Mouse (Mus musculus): ENCODE data around the gene Abhd16a.

Abhd16a gene

DNA sequence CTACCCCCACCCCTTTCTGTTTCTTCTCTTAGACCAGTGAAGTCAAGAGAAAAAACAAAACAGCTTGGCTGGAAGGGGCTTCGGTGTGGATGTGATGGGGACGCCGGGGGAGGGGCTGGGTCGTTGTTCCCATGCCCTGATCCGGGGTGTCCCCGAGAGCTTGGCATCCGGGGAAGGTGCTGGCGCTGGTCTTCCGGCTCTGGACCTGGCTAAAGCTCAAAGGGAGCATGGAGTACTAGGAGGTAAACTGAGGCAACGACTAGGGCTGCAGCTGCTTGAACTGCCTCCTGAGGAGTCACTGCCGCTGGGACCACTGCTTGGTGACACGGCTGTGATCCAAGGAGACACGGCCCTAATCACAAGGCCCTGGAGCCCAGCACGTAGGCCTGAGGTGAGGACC is 29.0 kb upstream of the Abhd16a start:
- DNase-seq (ENCODE audit: low spot score in 2 of 2), result no peak

DNA sequence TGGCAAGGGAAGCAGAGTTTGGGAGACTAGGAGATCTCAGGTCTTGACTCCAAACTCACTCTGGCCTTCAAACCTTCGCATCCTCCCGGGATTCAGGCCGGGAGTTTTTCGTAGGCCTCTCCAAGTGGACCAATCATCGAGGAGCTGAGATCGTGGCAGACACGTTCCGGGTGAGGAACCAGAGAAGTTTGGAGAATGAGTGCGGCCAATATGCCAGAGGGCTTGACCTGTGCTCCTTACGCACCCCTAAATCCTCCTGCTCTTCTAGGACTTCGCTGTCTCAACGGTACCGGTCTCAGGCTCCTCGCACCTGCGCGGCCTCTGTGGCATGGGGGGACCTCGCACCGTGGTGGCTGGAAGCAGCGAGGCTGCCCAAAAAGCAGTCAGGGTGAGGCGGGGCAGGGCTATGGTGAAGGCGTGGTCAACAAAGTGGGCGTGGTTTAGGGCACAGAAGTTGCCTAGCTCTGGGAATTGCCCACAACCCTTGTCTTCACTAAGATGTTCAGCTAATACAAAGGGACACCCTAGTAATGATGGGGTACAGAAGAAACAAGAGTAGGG is 28.2 kb upstream of the Abhd16a start:
- no peak for DNase-seq (ENCODE audit: low spot score in 2 of 2)

DNA sequence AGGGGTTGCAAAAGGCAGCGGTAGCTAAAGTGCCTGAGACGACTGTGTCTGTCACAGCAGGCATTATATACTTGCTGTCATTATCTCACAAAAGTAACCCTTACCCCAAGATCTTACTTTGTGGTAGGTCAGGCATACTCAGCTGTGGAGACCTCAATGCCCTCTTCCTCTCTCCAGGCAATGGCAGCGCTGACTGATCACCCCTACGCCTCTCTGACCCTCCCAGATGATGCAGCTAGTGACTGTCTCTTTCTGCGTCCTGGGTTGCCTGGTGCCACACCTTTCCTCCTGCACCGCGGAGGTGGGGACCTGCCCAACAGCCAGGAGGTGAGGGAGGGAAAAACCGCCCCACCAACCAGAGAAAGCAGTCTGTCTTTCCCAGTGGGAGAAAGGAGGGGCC is 27.8 kb upstream of the Abhd16a start:
- DNase-seq (ENCODE audit: low spot score in 2 of 2), result no peak

DNA sequence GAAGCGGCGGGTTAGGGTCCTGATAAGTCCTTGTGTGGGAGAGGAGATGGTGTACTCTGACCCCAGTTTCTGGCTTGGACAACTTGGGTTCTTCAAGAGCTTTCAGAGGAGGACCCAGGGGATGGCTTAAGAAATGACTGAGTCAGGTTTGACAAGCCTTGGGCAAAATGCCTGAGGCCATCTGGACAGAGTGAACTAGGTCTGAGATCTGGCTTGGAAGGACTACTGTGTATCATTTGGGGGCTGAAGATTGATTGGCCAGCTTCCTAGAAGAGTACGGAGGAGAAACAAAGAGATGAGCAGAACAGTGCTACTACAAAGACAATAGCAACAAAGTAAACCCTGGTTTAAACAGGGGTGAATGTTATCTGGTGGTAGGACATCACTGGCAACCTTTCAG is 25.6 kb upstream of the Abhd16a start:
- no peak for DNase-seq (ENCODE audit: low spot score in 2 of 2)

DNA sequence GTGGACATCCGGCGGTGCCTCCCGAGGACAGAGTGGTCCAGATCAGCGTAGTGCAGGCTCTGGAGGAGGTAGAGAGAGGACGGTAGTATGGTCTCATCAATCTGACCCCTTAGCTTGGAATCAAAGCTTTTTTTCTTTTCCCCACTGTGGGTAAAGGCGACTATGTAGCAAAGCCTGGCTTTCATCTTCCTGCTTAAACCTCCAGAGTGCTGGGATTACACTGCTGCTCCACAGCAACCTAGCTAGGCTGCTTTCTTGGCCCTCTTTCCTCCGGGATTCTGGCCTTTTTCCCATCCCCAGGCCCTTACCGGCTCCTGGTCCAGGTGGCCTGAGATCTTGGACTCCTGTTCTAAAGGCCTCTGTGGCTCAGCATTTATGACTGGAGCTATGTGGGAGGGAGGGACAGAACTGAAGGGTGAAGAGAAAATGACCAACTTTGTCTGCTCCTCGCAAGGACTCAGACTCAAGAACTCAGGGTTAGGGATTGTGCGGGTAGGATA is 24.6 kb upstream of the Abhd16a start:
- no peak for DNase-seq (ENCODE audit: low spot score in 2 of 2)

DNA sequence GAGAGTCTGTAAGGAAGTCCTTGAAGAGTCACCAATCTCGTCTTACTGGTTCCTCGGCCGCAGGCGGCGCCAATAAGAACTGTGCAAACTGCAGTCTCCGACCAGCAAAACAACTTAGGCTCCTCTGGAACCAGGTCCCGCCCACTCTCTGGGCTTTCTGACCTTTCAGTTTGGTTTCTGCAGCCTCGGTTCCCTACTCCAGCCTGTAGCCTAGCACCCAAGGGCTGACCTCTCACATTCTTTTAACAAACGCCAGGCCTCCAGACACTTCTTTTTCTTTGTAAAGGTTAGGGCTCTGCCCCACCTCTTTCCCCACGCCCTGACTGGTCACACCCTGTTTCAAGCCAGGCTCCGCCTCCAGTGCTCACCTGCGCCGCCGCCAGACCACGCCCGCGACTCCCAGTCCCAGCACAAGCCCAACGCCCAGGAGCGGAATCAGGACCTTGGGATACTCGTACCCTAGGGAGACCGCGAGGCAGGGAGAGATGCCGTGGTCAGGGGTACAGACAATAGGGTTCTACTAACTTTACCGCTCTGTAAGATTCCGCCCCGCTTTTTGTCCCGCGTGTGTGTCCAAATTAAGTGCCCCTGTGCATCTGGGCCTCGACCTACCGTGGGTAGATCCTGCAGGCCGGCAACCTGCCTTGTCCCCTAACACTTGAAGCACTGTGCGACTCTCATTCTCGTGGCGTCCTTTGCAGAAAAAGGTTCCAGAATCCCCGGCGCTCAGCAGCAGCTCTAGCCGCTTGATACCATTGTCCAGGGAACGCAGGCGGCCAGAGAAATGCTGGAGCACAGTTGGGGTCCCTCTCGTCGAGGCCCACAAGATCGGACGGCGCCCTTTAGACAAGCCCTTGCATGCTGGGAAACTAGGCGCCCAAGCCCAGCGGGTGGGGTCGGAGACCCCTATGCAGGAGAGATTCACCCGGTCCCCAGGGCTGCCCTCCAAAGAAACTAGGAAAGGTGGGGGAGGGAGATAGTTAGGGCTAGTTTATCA is 23.8 kb upstream of the Abhd16a start, which contains the start of gene Ly6g6c:
Gene Ly6g6c (plus strand): TSS at position 438 of the 997 bp plus-strand sequence.
- no peak for DNase-seq (ENCODE audit: low spot score in 2 of 2)

DNA sequence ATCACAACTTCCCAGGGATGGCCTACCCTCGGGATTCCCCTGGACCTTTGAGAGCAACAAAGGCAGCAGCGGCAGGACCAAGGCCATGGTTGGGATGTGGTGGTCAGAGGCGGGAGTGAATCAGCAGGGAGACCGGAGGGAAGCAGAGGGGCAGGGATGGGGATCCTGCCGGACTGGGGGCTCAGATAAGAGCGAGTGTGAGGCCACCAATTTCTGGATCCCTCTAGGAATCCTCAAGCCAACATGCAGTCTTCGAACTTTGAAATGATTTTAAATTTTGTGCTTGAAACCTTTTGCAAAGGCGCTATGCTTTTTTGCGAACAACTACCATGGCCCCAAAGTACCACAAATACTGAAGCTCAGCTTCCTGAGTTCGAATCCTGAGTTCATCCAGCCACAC is 23.0 kb upstream of the Abhd16a start, which contains the start of gene Mpig6b:
Gene Mpig6b (minus strand): TSS at position 101 of the 400 bp plus-strand sequence.
- no peak for DNase-seq (ENCODE audit: low spot score in 2 of 2)

DNA sequence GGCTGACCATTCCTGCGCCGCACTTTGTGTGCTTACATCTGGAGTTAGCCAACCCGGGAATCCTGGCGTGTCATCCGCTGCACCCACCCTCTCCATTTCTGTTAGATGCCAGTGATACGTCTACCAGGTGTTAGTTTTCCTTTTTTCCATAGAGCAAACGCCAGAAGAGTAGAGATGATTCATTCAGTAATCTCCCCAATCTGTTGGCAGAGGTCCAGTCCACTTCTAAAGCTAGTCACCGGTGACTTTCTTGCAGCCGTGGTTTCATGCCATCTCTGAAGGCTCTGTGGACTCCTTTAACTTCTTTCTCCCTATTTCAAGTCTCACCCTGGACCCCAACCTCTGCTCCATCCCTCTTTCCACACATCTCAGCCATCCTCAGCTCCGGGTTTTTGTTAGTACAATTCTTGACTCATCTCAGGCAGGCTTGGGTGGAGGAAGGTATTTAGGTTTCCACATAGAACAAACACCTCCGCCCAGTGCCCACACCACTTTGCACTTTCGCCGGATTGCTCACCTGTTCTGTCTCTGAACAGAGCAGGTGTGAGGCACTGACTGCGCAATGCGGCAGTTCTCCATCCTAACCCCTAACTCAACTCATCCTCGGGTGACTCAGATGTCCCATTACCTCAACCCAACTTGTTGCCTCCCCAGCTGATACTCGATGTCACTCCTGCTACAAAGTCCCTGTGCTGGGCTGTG is 20.7 kb upstream of the Abhd16a start:
- DNase-seq (ENCODE audit: low spot score in 2 of 2), result no peak

DNA sequence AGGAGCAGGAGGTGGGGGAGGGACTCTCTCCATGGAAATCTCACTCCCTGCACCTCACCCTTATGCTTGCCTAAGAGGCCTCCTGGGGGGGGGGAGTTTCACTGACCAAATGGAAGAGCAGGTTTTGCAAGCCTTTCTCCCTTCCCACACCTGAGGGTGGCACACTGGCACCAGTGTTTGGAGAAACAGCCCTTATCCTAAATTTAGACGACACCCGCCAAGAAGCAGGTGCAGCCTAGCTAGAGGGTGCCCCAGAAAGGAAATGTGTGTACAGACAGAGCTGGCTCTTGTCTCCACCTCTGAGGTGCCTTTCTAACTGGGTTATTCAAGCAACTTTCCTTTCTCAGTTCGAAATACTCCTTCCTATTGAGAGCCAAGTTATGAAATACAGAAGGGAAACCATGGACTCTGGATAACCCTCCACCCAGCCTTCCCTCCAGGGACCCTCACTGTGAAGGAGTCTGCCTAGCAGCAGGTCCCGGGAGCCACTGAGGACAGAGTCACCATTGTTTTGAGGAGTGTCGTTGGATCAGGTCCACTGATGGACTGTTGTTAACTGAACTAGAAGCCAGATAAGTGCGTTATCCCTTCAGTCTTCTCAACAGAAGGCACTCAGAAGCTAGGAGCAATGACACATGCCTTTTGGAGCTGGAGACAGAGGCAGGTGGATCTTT is 18.4 kb upstream of the Abhd16a start:
- no peak for DNase-seq (ENCODE audit: low spot score in 2 of 2)

DNA sequence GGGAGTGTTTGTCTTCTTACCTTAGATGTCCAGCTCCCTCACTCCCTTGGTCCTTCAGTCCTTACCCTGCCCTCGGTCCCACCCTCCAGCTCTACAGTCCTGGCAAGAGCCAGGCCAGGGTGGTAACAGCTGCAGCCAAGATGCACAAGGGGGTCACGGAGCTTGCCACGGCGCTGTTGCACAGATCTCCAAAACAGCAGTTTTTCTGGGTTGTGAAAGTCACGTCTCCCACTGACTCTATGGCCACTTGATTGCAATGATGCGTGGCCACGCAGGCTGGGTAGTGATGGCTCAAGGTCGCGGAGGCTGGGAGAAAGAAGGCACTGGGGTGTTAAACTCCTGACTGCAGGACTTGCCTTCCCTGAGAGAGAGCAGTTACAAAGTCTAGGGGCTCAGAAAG is 17.6 kb upstream of the Abhd16a start:
- no peak for DNase-seq (ENCODE audit: low spot score in 2 of 2)

DNA sequence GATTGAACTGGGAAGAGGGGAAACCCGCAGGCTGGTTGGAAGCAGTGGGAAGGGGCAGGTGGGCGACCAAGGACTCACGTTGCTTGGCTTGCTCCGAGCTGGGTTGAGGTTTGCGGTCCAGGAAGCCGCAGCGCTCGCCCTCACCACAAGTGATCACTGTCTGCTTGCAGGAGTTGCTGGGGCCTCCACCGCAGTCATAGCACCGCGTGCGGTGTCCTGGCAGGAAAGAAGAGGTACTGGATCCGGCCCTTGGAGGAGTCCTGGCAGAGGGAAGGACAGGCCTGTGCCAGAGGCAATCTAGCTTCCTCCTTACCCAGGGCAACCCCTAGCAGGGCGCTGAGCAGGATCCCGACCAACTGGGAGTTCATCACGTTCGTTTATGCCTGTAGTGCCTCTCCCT is 15.0 kb upstream of the Abhd16a start:
- DNase-seq (ENCODE audit: low spot score in 2 of 2), result no peak

DNA sequence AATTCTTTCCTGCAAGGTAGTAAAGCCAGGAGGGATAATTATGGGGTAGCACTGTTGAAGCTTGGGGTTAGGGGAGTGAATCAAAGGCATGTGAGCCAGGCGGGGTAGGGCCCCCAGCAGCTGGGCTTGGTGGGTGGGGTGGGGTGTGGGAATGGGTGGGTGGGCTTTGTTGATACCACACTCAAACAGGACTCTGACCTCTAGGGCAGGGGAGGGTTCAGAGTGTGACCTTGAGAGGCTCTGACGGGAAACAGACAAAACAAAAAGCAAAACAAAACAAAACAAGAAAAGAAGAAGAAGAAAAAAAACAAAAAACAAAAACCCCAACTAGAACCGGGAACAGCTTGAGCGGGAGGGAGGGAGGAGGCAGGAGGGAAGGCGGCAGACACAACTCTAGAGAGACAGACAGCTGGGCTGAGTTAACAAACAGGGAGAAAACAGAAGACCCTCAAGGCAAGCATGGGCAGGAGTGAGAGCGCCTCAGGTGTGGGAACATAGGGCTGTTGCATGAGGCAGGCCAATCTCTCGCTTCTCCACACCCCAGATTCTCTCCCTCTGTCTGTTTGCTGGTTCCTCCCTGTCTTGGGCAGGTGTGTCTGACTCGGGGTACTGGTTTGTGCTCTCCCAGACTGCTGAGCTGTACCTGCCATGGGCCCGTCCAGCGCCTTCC is 12.4 kb upstream of the Abhd16a start, which contains the start of gene Ly6g6e:
Gene Ly6g6e (plus strand): TSS at position 396 of the 670 bp plus-strand sequence.
- no peak for DNase-seq (ENCODE audit: low spot score in 2 of 2)

DNA sequence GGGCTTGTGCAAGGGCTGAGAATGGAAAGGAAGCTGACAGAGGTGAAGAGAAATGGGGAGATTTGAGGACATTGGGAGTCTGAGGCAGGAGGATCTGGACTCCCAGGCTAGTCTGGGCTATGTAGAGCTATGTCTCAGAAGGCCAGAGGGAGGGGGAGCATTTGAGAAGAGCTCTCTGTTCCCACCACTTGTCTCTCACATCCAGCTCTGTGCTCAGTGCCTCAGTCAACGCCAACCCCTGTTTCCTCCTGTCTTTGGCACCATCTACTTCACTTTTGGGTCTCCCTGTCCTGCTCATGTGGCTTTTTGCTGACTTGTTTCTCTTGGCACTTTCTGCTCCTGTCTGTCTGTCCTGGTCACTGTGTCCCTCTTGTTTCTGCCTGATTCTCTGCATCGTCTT is 11.8 kb upstream of the Abhd16a start:
- DNase-seq (ENCODE audit: low spot score in 2 of 2), result no peak

DNA sequence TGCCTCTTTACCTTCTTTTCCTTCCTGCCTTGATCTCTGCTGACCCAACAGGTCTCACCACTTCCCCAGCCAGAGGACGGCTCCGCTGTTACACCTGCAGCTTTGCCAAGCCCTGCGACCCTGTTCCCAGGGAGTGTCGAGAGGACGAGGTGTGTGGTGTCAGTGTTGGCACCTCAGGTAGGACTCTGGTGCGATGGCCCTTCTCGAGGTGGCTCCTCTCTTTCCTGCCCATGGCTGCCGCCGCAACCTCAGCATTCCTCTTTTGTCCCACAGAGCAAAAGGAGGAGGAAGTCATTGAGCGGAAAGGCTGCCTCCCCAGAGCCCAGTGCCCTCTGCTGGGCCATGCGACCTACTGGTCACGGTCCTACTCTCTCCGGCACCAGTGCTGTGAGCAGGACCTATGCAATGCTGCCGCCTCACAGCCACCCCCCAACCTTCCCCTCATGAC is 11.3 kb upstream of the Abhd16a start, which contains the start of gene Ly6g6d:
Gene Ly6g6d (minus strand): TSS at position 280 of the 448 bp plus-strand sequence.
- DNase-seq (ENCODE audit: low spot score in 2 of 2), result no peak

DNA sequence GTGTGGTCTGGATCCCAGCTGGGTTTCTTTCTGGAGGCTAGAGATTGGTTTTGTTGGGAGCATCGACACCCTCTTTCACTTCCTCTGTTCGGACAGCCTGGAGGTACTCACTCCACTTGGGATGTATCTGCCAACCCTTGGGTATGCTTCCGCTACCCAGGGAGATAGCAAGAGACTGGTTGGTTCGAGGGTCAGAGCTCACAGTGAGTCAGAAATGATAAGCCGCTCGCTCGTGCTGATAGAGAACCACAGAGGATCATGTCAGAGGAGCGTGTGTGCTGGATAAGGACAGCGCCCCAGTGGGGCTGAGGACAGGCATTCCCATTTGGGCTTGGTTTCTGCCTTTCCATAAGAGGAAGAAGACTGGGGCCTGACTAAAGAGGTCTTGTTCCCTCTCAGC is 9.3 kb upstream of the Abhd16a start:
- no peak for DNase-seq (ENCODE audit: low spot score in 2 of 2)

DNA sequence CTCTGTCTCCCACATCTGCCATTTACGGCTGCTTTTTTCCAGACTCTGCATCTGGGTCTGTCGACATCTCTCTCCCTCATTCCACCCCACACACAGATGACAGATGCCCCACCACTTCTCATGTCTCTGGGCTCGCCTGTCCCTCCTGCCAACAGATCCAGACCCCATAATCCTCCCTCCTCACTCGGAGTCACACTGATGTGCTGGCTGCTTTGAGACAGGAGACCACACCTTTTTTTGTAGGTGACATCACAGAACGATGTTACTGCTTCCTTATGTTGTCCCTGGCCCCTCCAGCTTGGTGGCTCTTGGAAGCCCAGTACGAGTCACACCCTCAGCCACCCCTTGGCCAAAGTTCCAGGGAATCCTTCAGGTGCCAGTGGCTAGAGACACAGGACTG is 8.8 kb upstream of the Abhd16a start:
- no peak for DNase-seq (ENCODE audit: low spot score in 2 of 2)

DNA sequence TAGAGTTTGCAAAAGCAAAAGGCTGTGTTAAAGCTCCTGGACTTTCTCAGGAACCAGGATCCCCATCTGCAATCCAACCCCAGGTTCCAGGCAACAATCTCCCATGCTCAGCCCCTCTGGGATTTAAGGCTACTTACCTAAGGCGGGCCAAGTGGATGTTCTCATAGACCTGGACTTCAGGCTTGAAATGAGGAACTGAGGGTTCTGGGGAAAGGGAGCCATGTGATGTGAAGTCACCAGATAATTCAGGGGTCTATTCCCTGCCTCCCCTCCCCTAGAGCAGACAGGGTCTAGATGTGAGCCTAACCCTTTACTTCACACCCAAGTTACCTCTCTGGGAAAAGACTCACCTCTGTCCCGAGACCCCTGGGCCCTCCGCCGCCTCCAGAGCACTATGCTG is 8.4 kb upstream of the Abhd16a start:
- no peak for DNase-seq (ENCODE audit: low spot score in 2 of 2)

DNA sequence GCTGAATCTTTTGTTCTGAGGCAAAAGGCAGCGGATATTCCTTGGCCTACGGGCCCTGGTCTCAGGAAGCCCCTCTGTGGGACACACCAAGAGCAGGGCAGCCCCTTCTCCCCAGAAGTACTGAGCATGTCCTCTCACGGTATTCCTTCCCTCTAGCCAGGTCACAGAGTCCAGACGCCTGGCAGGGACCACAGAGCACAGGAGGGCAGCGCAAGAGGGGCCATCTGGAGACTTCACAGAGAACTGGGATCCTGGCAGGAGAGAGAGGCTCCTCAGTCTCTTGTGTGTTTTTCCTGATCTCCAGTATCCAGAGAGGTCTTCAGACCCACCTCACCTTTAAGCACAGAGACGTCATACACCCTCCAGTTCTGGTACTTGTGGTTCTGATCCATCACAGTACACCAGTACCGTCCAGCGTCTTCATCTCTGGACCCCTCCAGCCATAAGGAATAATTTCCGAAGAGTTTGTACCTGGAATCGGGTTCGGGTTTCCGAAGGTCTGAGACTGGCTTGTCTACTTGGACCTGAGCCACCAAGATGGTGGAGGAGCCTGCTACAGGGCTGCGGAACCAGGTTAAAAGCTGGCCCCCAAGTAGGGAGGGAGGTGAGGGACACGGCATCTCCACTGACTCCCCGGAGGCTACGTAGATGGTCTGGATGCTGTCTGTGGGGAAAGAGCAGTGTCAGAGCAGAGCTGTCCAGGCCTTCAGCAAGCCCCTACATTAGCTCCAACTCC is 6.1 kb upstream of the Abhd16a start:
- DNase-seq (ENCODE audit: low spot score in 2 of 2), result no peak

DNA sequence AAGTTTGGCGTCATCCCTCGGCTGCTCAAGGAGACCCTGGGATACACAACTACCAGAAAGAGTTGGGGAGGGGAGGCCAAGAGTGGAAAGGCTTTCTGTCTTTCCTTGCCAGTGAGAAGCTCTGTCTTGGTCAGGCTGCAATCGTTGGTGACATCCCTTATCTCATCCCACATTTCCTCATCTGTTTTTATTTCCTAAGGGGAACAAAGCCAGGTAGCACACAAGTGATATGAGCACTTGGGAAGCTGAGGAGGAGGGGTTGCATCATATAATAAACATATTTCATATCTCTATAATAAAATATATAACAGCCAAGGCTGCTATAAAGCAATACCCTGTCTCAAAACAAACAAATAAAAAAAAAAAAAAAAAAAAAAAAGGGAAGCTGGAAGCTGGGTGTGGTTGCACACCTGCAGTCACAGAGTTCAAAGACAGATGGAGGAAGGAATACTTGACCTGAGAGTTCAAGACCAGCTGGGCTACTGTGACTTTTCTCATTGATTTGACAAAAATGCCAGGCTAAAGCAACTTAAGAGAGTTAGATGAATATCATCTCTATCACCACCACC is 5.0 kb upstream of the Abhd16a start:
- DNase-seq (ENCODE audit: low spot score in 2 of 2), result no peak

Data from spleen, postnatal 14 days (tissue).